Mouse (Mus musculus): ENCODE data around the gene Sde2. TPM values are rescaled to one million over a fixed set of nuclear protein-coding genes. Genes with fewer than 3 reads are reported as not detected.
"Not testable (repeated sequence)": the region's sequence is repeated elsewhere in the genome, so short reads cannot be mapped to it uniquely, and the experiment has no call there.

Gene Sde2
- polyA plus RNA-seq, 1 experiment: 17.0 TPM

DNA sequence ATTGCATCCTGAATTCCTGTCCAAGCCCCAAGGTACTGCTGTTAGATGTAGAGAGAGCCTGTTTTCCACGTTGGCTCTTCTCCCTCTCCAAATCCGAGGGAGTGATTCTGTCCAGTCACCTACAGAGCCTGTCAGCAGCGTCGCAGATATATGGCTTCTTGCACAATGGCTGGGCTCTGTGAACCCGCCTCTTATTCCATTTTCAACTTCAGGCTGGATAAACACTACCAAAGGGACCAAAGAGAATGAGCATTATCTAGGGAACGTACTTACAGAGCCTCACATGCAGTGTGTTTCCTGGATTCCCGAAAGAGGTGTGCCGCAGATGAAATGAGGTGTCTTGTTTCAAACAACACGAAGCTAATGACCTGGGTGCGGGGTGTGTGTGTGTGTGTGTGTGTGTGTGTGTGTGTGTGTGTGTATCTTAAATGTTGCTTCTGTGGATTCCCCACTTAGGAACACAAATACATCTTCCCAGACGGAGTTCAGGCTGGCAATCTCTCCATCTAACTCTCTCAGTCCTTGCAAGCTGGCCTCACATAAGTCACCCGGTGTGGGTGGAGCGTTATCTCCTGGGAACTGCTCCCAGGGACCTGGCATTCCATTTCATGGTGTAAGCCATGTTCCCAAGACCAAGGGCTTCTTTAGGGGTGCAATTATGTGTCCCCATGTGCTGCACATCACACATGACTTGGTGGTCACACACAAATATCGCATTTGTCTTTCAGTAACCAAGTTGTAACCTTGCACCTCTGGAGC is 20.2 kb upstream of the Sde2 start:
- H3K27ac ChIP-seq (ENCODE audit: insufficient read depth, low read depth, low read length): no peak overlapping the region
- H3K4me3 ChIP-seq (ENCODE audit: insufficient read depth, low read length): peak overlapping the region; percentile 22
- peaks cover 37% of the 10 kb centered on the region for H3K4me1 ChIP-seq (ENCODE audit: control insufficient read depth, insufficient read depth, low read length)
- TF ChIP-seq CTCF (IDR thresholded peaks at IDR 0.05; ENCODE audit: low read depth, low read length) (no peak), POLR2A (IDR thresholded peaks at IDR 0.05; ENCODE audit: borderline replicate concordance, low read depth, low read length) (no peak)

DNA sequence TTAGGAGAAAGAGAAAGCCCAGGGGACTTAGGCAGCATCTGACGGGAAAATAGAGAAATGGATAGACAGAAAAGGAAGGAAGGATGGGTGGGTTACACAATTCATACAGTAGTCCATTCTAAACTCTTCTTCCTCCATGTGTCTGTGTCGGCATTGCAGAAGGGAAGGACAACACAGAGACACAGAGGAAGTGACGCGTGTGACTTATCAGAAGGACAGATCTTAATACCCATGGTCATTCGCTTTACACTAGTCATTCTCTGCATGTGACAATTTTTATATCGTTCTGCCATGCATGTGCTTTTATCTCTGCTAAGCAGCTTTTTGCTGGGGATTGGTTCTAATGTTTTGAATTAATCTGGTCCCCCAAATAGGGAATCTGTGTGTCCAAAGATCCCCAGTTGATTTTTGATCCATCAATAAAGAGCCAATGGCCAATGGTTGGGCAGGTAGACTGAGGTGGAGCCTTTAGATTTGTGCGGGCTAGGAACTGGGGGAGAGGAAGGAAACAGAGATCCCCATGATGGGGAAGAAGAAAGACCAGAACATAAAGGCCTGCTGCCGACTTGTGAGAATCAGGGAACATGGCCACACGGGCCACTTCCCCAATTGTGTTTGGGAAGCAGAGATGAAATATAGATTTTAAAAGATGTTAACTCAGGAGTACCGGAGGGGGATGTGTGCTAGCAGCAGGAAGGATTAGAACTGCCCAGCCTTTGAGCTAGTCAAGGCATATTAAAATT is 15.5 kb upstream of the Sde2 start:
- Histone ChIP-seq H3K4me1 (ENCODE audit: control insufficient read depth, insufficient read depth, low read length) (peaks cover 25% of the 10 kb centered on the region), H3K27ac (ENCODE audit: insufficient read depth, low read depth, low read length) (peak overlapping the region; percentile 92), H3K4me3 (ENCODE audit: insufficient read depth, low read length) (no peak overlapping the region)
- TF ChIP-seq POLR2A (IDR thresholded peaks at IDR 0.05; ENCODE audit: borderline replicate concordance, low read depth, low read length): no peak

DNA sequence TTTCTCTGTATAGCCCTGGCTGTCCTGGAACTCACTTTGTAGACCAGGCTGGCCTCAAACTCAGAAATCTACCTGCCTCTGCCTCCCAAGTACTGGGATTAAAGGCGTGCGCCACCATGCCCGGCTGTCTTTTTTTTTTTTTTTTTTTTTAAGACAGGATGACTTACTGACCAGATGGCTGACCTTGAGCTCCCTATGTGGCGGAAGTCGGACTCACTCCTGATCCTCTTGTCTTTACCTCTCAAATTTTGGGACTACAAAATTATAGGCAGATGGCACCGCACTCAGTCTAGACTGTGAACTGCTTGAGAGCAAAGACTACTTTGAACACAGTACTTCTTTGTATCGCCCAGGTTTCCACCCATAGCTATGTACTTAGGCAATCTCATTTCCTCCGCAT is 14.5 kb upstream of the Sde2 start:
- H3K4me3 ChIP-seq (ENCODE audit: insufficient read depth, low read length): not testable (repeated sequence)
- H3K4me1 ChIP-seq (ENCODE audit: control insufficient read depth, insufficient read depth, low read length): peaks cover 26% of the 10 kb centered on the region
- H3K27ac ChIP-seq (ENCODE audit: insufficient read depth, low read depth, low read length): peak overlapping the region; percentile 92; the same call in 1 of the 2 replicates

DNA sequence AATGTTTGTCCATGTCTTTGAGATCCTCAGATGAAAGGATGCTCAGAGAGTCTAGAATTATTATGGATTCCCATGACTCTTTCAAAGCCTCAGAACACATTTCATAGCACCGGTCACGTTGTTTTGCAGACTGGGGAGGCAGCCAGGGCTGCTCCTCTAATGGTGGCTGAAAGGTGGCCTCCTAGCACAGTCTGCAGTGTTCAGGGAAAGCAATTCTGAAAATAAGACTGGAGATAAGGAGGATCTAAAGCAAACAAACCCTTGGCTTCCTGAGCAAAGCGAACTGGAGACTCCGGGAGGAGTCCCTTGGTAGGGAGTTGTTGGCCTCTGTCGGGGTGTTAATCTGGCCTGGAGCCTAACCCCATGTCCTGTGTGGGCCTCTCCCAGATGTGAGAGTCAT is 13.7 kb upstream of the Sde2 start:
- peaks cover 29% of the 10 kb centered on the region for H3K4me1 ChIP-seq (ENCODE audit: control insufficient read depth, insufficient read depth, low read length)
- no peak overlapping the region for H3K27ac ChIP-seq (ENCODE audit: insufficient read depth, low read depth, low read length)
- TF ChIP-seq CTCF (IDR thresholded peaks at IDR 0.05; ENCODE audit: low read depth, low read length): no peak
- TF ChIP-seq POLR2A (IDR thresholded peaks at IDR 0.05; ENCODE audit: borderline replicate concordance, low read depth, low read length): no peak
- H3K4me3 ChIP-seq (ENCODE audit: insufficient read depth, low read length): no peak overlapping the region

DNA sequence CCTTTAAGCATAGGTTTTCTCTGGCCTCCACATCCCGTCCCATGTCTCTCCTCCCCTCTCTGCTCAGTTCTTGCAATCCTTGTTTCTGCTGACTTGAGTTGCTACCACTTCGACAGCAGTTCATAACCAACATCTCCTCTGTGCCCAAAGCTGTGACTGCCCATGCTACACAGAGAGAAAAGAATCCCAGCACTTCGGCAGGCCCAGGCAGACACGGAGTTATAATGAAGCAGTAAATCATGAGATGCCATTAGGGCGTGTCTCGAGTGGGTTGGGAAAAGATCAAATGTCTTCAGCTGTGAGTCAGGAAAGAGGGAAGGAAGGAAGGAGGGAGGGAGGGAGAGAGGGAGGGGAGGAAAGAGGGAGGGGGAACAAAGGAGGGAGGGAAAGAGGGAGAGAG is 12.9 kb upstream of the Sde2 start:
- H3K4me1 ChIP-seq (ENCODE audit: control insufficient read depth, insufficient read depth, low read length): peaks cover 29% of the 10 kb centered on the region
- no peak overlapping the region for H3K27ac ChIP-seq (ENCODE audit: insufficient read depth, low read depth, low read length)
- no peak overlapping the region for H3K4me3 ChIP-seq (ENCODE audit: insufficient read depth, low read length)
- no peak for TF ChIP-seq POLR2A (IDR thresholded peaks at IDR 0.05; ENCODE audit: borderline replicate concordance, low read depth, low read length)
- no peak for TF ChIP-seq CTCF (IDR thresholded peaks at IDR 0.05; ENCODE audit: low read depth, low read length)

DNA sequence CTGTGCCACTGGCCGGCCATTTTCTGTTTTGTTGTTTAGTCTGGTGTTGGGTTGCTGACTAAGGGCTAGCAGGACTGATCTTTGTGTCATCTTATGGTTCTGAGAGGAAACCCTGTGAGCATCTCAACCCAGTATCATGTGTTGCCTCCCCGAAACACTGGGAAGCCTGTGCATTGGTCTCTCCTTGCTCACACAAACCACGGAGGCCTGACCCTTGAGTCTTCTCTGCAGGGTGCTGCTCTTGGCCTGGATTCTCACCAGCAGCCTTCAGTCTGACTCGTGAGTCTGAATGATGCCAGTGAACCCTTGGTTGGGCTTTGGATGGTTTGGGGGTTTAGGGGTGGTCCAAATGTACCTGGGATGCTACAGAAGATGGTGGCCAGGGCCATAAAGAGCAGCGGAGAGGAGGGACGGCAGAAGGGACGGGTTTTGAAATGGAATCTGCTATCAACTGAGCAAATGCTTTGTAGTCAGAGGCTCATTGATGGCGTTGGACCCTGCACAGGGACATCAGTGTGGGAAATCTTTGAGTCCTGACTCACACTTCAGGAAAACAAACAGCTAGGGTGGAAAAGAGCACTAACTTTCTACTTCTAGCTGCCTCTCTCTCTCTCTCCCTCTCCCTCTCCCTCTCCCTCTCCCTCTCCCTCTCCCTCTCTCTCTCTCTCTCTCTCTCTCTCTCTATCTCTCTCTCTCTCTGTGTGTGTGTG is 11.6 kb upstream of the Sde2 start:
- Histone ChIP-seq H3K4me1 (ENCODE audit: control insufficient read depth, insufficient read depth, low read length) (peaks cover 27% of the 10 kb centered on the region), H3K4me3 (ENCODE audit: insufficient read depth, low read length) (no peak overlapping the region), H3K27ac (ENCODE audit: insufficient read depth, low read depth, low read length) (no peak overlapping the region)
- no peak for TF ChIP-seq POLR2A (IDR thresholded peaks at IDR 0.05; ENCODE audit: borderline replicate concordance, low read depth, low read length)
- no peak for TF ChIP-seq CTCF (IDR thresholded peaks at IDR 0.05; ENCODE audit: low read depth, low read length)

DNA sequence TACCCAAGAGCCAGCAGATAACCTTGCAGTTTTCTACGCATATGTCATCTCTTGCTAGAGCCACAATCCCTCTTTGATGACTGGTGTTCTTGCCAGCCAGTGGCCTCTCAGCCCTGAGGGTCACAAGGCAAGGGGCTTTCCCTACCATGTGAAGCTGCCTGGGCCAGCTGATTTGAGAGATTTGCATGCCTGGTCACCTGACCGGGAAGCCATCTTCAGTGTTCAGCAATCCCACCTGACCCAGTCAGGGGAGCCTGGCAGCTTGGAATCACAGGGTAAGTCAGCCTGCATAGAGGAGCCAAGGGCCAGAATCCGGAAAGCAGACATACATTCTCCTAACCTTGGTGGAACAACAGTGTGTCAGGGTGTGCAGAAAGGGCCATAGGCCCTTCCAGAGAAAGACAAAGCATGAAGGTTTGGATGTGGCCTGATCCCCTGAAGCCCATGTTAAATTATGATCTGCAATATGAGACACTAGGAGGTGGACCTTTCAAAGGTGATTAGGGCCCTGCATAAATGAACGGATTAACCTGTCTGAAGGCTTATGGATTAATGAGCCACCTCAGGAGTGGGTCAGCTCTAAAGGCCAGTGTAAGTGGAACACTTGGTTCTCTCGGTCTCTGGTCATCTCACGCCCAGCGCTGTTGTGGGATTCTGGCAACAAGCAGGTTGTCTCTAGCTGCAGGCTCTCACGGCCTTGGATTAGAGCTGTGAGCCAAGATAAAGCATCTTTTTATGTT is 9.2 kb upstream of the Sde2 start:
- Histone ChIP-seq H3K27ac (ENCODE audit: insufficient read depth, low read depth, low read length) (no peak overlapping the region), H3K4me1 (ENCODE audit: control insufficient read depth, insufficient read depth, low read length) (peaks cover 14% of the 10 kb centered on the region), H3K4me3 (ENCODE audit: insufficient read depth, low read length) (no peak overlapping the region)
- no peak for TF ChIP-seq POLR2A (IDR thresholded peaks at IDR 0.05; ENCODE audit: borderline replicate concordance, low read depth, low read length)
- no peak for TF ChIP-seq CTCF (IDR thresholded peaks at IDR 0.05; ENCODE audit: low read depth, low read length)

DNA sequence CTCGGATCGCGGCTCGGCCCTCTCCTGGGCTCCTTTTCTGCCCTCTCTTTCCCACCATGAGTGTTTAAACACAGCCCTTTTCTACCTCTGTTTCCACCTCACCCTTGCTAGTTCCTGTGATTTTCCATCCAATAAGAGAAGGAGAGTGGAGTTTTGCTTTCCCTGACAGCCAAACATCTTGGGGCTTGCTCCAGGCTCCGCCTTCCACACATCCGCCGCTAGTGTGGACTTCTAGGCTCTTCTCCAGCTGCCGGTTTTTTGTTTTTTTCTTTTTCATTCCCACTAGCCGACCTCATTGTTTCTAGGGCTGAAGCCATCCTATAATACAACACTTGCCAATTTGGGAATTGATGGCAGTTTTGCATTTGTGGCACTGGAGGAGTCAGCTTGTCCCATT is 2.8 kb upstream of the Sde2 start:
- H3K4me3 ChIP-seq (ENCODE audit: insufficient read depth, low read length): peak overlapping the region; percentile 63

DNA sequence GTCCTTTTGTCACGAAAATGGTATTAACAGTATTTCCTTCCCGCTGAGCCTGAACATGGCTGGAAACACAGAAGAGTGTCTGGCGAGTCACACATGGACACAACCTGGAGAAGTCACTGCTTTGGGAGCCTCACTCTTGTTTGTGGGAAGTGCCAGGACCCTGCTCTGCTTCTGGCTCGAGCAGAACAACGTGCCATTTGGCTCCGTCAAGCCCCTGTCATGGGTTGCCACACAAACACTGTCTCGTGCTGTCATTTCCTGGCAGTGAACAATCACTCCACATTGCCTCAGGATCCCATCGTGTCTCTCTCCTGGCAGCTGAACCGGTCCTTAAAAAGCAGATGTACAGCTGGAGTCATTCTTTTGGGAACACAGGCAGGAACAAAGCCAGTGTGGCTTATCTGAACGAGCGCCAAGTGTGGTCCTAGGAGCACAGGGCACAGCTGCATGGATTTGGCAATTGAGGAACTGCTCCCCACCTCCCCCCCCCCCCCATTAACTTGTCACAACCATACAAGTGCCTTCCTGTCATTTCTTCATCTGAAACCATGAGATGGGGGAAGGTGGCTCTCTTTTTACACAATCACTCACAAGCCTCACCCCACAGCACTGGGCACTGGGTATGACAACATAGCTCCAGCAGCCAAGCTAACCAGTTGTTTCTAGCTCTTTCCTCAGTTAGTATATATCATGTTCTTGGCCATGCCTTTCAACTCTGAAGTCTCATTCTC is 2.3 kb upstream of the Sde2 start:
- Histone ChIP-seq H3K4me1 (ENCODE audit: control insufficient read depth, insufficient read depth, low read length) (peaks cover 22% of the 10 kb centered on the region), H3K4me3 (ENCODE audit: insufficient read depth, low read length) (peak overlapping the region; percentile 63), H3K27ac (ENCODE audit: insufficient read depth, low read depth, low read length) (peak overlapping the region; percentile 100)
- TF ChIP-seq POLR2A (IDR thresholded peaks at IDR 0.05; ENCODE audit: borderline replicate concordance, low read depth, low read length) (no peak), CTCF (IDR thresholded peaks at IDR 0.05; ENCODE audit: low read depth, low read length) (no peak)

More for the DNA sequence above, 2.8 kb upstream of the Sde2 start:
- peak overlapping the region; percentile 100 for H3K27ac ChIP-seq (ENCODE audit: insufficient read depth, low read depth, low read length)
- no peak for TF ChIP-seq CTCF (IDR thresholded peaks at IDR 0.05; ENCODE audit: low read depth, low read length)
- no peak for TF ChIP-seq POLR2A (IDR thresholded peaks at IDR 0.05; ENCODE audit: borderline replicate concordance, low read depth, low read length)
- peaks cover 20% of the 10 kb centered on the region for H3K4me1 ChIP-seq (ENCODE audit: control insufficient read depth, insufficient read depth, low read length)

Data from bone marrow macrophage, adult 2 months (primary cell).